Mouse (Mus musculus) liver, embryonic 16.5 days (tissue): Measurements from ENCODE around the gene Gm28048. TPM values are rescaled to one million over a fixed set of nuclear protein-coding genes. Genes with fewer than 3 reads are reported as not detected.
A peak's percentile ranks its signal among the peaks of the same experiment; 100 is the strongest.

Experiments
- ATAC-seq: fragments of 200-750 bp; cut with Nextera tagmentation; 2 replicates; pipeline ENCODE4 v1.8.0; 2017; ENCODE audit warnings: low read depth, mild to moderate bottlenecking, moderate number of reproducible peaks, moderate library complexity
- H3K27ac ChIP-seq: fragments of 300-500 bp; sonication (generic); 2 replicates; pipeline ENCODE4 v1.5.1; 2014; ENCODE audit warnings: mild to moderate bottlenecking, low read length
- H3K27me3 ChIP-seq: fragments of 300-500 bp; sonication (generic); 2 replicates; pipeline ENCODE4 v1.6.1; 2014; ENCODE audit warnings: low read depth, low read length, mixed read lengths; ENCODE audit not compliant: control insufficient read depth, insufficient read depth
- H3K36me3 ChIP-seq: fragments of 300-500 bp; sonication (generic); 2 replicates; pipeline ENCODE4 v1.6.1; 2014; ENCODE audit warnings: mild to moderate bottlenecking; ENCODE audit not compliant: control insufficient read depth, insufficient read depth
- H3K4me1 ChIP-seq: fragments of 300-500 bp; sonication (generic); 2 replicates; pipeline ENCODE4 v1.6.1; 2014; ENCODE audit warnings: low read depth, low read length, mixed read lengths; ENCODE audit not compliant: control insufficient read depth
- H3K4me2 ChIP-seq: fragments of 300-500 bp; sonication (generic); 2 replicates; pipeline ENCODE4 v1.6.1; 2014; ENCODE audit warnings: low read depth, low read length, mixed read lengths
- H3K4me3 ChIP-seq: fragments of 300-500 bp; sonication (generic); 2 replicates; pipeline ENCODE4 v1.5.1; 2014; ENCODE audit warnings: low read depth, mild to moderate bottlenecking, low read length
- H3K9ac ChIP-seq: fragments of 300-500 bp; sonication (generic); 2 replicates; pipeline ENCODE4 v1.6.1; 2014; ENCODE audit warnings: low read depth, low read length
- H3K9me3 ChIP-seq: fragments of 300-500 bp; sonication (generic); replicated peaks from 2 replicates; pipeline ENCODE4 v1.6.1; 2016; ENCODE audit warnings: low read length; ENCODE audit not compliant: control insufficient read depth
- WGBS: fragments of 180-500 bp; shearing (Covaris S2); extraction: QIAGEN DNeasy Blood & Tissue Kit; methylation state at CpG from one replicate; pipeline ENCODE4 v1.1.7; 2014; ENCODE audit not compliant: insufficient replicate concordance; 5-methylcytosine and 5-hydroxymethylcytosine counted together
- polyA plus RNA-seq: library from polyadenylated mRNA; unstranded; fragments of >200 nt; fragmentation: Nextera tagmentation; extraction: Ambion mirVana; gene quantifications from 2 replicates; pipeline ENCODE4 v1.2.1, GENCODE M21; 2015

Gene Gm28048
- polyA plus RNA-seq, 1 experiment from 2014 or later: 6.4 TPM

DNA sequence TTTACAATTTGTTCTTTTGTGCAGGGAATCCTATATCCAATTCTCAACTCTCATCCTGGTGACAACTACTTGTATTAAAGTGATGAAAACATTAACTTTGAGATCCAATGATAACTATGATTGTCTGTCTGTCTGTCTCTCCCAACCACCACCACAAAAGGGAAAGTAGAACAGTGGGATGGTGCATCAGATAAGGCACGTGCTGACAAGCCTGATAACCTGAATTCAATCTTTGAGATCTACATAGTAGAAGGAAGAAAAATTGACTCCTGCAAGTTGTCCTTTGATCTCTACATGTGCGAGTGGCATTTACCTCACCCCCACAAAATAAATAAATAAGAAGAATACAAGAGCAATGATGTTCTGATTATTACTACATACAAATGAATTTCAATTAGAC lies 62.6 kb downstream of the Gm28048 start:
- no peaks in the 10 kb centered on the region for H3K9me3 ChIP-seq
- no peak for ATAC-seq
- H3K9ac ChIP-seq: no peak overlapping the region
- no peak overlapping the region for H3K4me2 ChIP-seq
- no peaks in the 10 kb centered on the region; the same call in 1 of the 2 replicates for H3K4me1 ChIP-seq
- WGBS: 44% methylated on average over 2 of the region's 2 CpGs
- no peaks in the 10 kb centered on the region for H3K36me3 ChIP-seq
- H3K27ac ChIP-seq: no peak overlapping the region
- no peak overlapping the region for H3K4me3 ChIP-seq
- no peaks in the 10 kb centered on the region for H3K27me3 ChIP-seq

DNA sequence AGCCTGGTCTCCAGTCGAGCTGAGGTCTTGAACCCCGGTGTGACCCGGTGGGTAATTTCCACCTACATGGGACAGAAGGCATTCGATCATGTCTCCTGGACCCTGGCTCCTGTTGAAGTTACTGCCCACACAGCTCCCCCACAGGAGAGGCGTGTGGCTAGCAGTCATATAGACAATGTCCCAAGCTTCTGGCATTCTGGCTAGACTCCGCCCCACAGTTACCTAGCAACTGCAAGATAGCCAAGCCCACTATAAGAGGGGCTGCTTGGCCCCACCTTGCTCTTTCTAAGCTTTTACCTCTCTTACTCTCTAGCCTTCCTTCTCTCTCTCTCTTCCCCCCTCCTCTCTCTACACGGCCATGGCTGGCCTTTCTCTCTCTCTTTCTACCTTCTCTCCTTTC lies 64.1 kb downstream of the Gm28048 start:
- no peaks in the 10 kb centered on the region for H3K9me3 ChIP-seq
- H3K4me2 ChIP-seq: no peak overlapping the region
- H3K9ac ChIP-seq: no peak overlapping the region
- no peaks in the 10 kb centered on the region for H3K36me3 ChIP-seq
- WGBS: 73% methylated on average over 7 of the region's 7 CpGs
- no peak for ATAC-seq
- no peak overlapping the region for H3K27ac ChIP-seq
- no peak overlapping the region for H3K4me3 ChIP-seq
- H3K4me1 ChIP-seq: peaks cover 9% of the 10 kb centered on the region
- no peaks in the 10 kb centered on the region for H3K27me3 ChIP-seq

DNA sequence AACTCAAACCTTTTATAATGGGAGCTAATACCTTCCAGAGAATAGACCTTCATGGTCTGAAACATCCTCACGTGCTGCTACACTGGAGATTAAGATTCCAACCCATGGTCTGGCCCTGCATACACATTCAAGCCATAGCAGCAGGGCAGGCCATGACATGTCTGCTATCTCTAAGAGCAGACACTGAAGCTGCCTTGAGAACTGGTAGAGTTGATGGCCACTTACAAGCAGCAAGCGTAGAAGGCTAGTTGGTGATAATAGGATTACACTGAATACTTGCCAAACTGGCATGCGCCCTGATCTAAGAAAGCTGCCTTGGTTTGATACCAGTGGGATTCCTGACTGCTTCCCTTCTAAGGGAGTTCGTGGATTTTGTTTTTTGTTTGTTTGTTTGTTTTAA lies 68.1 kb downstream of the Gm28048 start:
- Histone ChIP-seq H3K4me2 (no peak overlapping the region), H3K9ac (no peak overlapping the region), H3K9me3 (no peaks in the 10 kb centered on the region), H3K4me3 (no peak overlapping the region), H3K27me3 (no peaks in the 10 kb centered on the region), H3K36me3 (no peaks in the 10 kb centered on the region), H3K4me1 (peaks cover 9% of the 10 kb centered on the region), H3K27ac (no peak overlapping the region)
- peak; percentile 83 for ATAC-seq
- 24% methylated on average over 4 of the region's 4 CpGs for WGBS

DNA sequence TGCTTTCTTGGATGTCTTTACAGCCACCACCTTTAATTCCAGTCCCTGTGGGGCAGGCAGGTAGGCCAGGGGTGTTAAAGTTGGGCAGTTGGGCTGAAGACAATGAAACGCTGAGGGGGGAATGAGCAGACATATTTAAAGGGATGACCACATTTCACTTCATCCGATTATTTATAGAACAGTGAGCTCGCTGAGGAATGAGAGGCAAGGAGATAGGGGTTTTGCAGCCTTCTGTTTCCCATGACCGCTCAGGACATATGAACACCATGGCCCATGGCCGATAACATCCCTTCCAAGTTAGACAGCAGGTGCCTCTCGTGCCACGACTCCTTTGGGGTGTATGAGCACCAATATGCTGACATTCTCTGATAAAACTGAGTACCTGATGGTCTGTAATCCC lies 70.1 kb downstream of the Gm28048 start:
- H3K27ac ChIP-seq: no peak overlapping the region
- 71% methylated on average over 7 of the region's 7 CpGs for WGBS

DNA sequence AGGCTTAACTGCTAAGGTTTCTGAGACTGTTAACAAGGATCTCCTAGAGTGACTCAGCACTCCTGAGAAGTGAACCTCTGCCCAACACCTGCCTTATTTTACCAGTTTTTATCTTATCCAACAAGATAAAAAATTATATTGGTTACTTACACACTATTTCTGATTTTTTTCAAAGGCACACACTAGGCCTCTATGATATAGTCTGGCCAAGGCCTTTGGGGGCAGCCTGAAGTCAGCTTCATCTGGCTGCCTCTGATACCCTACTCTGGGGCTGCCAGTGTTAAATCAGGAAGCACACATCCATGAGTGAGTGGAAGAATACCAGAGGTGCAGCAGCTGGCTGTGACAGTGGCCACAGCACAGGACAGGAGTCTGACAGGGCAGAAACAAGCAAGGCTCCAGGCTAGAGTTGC lies 75.4 kb downstream of the Gm28048 start:
- ATAC-seq: no peak
- H3K9ac ChIP-seq: no peak overlapping the region
- H3K36me3 ChIP-seq: no peaks in the 10 kb centered on the region
- peaks cover 3% of the 10 kb centered on the region; the same call in 1 of the 2 replicates for H3K4me1 ChIP-seq
- H3K27ac ChIP-seq: no peak overlapping the region
- H3K4me2 ChIP-seq: no peak overlapping the region
- no peaks in the 10 kb centered on the region for H3K9me3 ChIP-seq
- H3K4me3 ChIP-seq: no peak overlapping the region
- H3K27me3 ChIP-seq: no peaks in the 10 kb centered on the region

More for the DNA sequence above, 70.1 kb downstream of the Gm28048 start:
- no peak overlapping the region for H3K9ac ChIP-seq
- H3K36me3 ChIP-seq: no peaks in the 10 kb centered on the region
- no peaks in the 10 kb centered on the region for H3K27me3 ChIP-seq
- H3K4me3 ChIP-seq: no peak overlapping the region
- H3K9me3 ChIP-seq: no peaks in the 10 kb centered on the region
- H3K4me2 ChIP-seq: no peak overlapping the region
- peaks cover 9% of the 10 kb centered on the region for H3K4me1 ChIP-seq
- ATAC-seq: no peak

DNA sequence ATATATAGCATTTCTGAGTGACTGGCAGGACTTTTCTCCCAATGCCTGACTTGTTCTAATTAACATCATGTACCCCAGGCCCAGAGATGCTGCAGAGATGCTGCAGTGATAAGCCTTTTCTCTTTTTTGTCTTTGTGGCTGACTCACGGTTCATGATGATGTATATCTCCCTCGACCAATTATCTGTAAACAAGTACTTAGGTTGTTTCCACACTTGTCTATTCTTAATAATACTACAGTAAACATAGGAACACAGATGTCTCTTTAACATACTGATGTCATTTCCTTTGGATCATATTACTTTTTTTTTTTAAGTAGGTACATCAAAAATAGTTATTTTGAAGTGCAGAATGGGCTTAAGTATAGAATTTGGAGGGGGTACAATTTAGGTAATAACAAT lies 79.0 kb downstream of the Gm28048 start:
- WGBS: 49% methylated on average over 2 of the region's 2 CpGs
- no peak overlapping the region for H3K9ac ChIP-seq
- H3K4me1 ChIP-seq: peaks cover 3% of the 10 kb centered on the region; the same call in 1 of the 2 replicates
- H3K4me2 ChIP-seq: no peak overlapping the region
- no peak overlapping the region for H3K27ac ChIP-seq
- H3K4me3 ChIP-seq: no peak overlapping the region
- H3K27me3 ChIP-seq: no peaks in the 10 kb centered on the region
- no peak for ATAC-seq
- no peaks in the 10 kb centered on the region for H3K36me3 ChIP-seq
- no peaks in the 10 kb centered on the region for H3K9me3 ChIP-seq

DNA sequence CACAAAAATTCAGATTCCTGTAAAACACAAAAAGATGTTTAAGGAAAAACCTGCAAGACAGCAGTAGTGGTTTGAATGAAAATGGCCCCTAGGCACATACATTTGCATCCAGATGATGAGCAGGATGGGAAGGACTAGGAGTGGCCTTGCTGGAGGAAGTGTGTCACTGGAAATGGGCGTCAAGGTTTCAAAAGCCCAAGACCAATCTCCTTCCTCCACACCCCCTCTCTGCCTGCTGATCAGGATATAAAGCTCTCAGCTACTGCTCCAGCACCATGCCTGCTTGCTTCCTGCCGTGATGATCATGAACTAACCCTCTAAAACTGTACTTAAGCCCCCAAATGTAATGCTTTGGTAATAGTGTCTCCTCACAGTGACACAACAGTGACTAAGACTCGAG lies 81.8 kb downstream of the Gm28048 start:
- Histone ChIP-seq H3K9me3 (no peaks in the 10 kb centered on the region), H3K27me3 (no peaks in the 10 kb centered on the region), H3K27ac (no peak overlapping the region), H3K36me3 (no peaks in the 10 kb centered on the region), H3K4me1 (no peaks in the 10 kb centered on the region; the same call in 1 of the 2 replicates), H3K9ac (no peak overlapping the region), H3K4me3 (no peak overlapping the region), H3K4me2 (no peak overlapping the region)
- WGBS: 44% methylated on average over 3 of the region's 3 CpGs
- no peak for ATAC-seq

DNA sequence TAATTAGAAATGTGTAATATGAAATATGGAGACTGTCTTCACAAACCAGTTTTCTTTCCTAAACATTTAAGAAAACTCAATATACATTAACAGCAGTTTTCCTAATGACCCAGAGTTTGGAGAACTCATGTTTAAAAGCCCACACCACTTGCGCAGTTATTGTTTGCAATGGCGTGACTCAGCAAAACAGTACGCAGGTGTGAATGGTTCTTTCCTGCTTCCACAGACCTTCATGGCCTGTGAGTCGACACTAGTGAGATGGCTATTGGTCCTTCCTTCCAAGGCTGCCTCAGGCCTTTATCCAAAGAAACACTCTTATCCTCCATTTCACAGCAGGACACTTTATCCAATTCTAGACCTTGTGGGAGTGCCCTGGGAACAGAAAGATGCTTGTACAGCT lies 84.2 kb downstream of the Gm28048 start:
- no peaks in the 10 kb centered on the region; the same call in 1 of the 2 replicates for H3K4me1 ChIP-seq
- H3K36me3 ChIP-seq: no peaks in the 10 kb centered on the region
- no peak for ATAC-seq
- H3K27ac ChIP-seq: no peak overlapping the region
- H3K9me3 ChIP-seq: no peaks in the 10 kb centered on the region
- H3K27me3 ChIP-seq: no peaks in the 10 kb centered on the region
- H3K4me3 ChIP-seq: no peak overlapping the region
- H3K4me2 ChIP-seq: no peak overlapping the region
- 78% methylated on average over 4 of the region's 4 CpGs for WGBS
- H3K9ac ChIP-seq: no peak overlapping the region

DNA sequence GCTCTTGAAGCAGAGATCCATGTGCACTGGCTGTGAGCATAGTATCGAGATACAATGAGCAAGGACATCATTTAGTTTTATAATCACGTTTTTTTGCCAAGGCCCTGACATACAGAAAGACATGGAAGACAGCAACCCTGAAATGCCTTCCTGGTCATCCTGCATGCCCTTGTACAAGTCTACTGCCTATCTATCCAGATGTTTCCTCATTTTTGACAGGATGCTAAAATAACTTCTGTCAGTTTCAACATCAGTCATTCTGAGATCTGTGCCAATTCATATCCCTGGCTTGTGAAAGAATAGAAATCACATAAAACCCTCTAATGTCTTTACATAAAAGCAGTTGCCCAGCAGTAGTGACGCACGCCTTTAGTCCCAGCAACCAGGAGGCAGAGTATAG lies 84.8 kb downstream of the Gm28048 start:
- WGBS: 66% methylated on average over 4 of the region's 4 CpGs
- no peak for ATAC-seq
- Histone ChIP-seq H3K9me3 (no peaks in the 10 kb centered on the region), H3K36me3 (no peaks in the 10 kb centered on the region), H3K27ac (no peak overlapping the region), H3K4me1 (no peaks in the 10 kb centered on the region; the same call in 1 of the 2 replicates), H3K4me3 (no peak overlapping the region), H3K27me3 (no peaks in the 10 kb centered on the region), H3K4me2 (no peak overlapping the region), H3K9ac (no peak overlapping the region)
